Mouse (Mus musculus) left cerebral cortex, postnatal 10 days (tissue): Measurements from ENCODE around the gene Ak5. TPM values are rescaled to one million over a fixed set of nuclear protein-coding genes. Genes with fewer than 3 reads are reported as not detected.

ENCODE experiments used
- DNase-seq, 2 experiments: peaks; one replicate each; pipeline ENCODE4 v3.0.0; 2021 to 2022; ENCODE audit warnings: low spot score in 2 of 2, mixed read lengths in 1 of 2; ENCODE audit errors: extremely low spot score in 1 of 2
- intact Hi-C: fragments of 180-260 bp; cut with DNase I; formaldehyde crosslinking; loops from one replicate; pipeline ENCODE4 v1.15.1; 2025
- total RNA-seq, 2 experiments: library from RNA; stranded (reverse); gene quantifications; 2 replicates each; pipeline ENCODE4 v1.2.3; 2021

The Ak5 gene
- total RNA-seq, 2 experiments from 2014 or later = 77.3 to 88.1 TPM

GRCm38 (mm10) chr3:152578282-152579228 is 89.6 kb downstream of the Ak5 start:
- DNase-seq = no peak
- intact Hi-C loops = no loop called here

DNA sequence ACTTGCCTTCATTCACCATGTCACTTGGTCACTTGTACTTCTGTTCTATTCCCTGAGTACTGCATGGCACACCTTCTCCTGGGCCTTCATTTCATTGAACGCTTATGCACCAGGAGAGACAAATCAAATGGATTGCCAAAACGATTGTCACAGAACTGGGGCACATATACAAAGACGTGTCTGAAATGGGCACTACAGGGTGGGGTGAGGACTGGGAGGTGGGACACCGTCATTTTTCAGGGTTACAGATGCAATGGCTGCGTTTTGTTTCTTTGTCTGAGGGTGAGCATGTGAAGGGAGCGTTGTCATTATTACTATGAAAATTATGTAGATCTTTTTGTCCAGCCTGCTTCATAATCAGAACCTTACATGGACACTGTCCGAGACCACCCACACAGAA is 90.4 kb downstream of the Ak5 start:
- intact Hi-C loops = no loop called here
- no peak for DNase-seq

- intact Hi-C loops = no loop called here
- DNase-seq = no peak
Observed at GRCm38 (mm10) chr3:152577273-152577672, 90.9 kb downstream of the Ak5 start.

DNA sequence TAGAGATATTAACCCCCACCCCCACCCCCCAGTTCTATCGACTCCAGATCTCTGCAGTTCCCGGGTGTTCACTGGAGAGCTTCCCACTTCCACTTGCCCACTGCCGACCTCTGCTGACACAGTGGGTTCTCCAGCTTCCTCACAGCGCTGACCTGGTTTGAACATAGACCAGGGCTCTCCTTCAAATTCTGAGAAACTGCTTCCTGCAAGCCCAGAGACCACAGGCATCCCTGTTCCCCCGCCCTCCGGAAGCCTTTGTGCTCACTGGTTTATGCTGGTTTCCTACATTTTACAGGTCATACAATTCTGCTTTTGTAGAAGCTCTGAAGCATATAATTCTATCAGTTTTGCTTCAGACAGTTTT is 98.9 kb downstream of the Ak5 start:
- peak in 1 of 2 experiments; percentile 47 for DNase-seq
- intact Hi-C loops = no loop called here

- intact Hi-C loops = no loop called here
- no peak for DNase-seq
Observed at GRCm38 (mm10) chr3:152568455-152569241, 99.5 kb downstream of the Ak5 start.

- intact Hi-C loops = no loop called here
- DNase-seq = no peak
Observed at GRCm38 (mm10) chr3:152564516-152565113, 103.5 kb downstream of the Ak5 start.

- intact Hi-C loops = no loop called here
- DNase-seq = no peak
Observed at GRCm38 (mm10) chr3:152563833-152564232, 104.3 kb downstream of the Ak5 start.

- no peak for DNase-seq
- intact Hi-C loops = no loop called here
Observed at GRCm38 (mm10) chr3:152561708-152562107, 106.5 kb downstream of the Ak5 start.

DNA sequence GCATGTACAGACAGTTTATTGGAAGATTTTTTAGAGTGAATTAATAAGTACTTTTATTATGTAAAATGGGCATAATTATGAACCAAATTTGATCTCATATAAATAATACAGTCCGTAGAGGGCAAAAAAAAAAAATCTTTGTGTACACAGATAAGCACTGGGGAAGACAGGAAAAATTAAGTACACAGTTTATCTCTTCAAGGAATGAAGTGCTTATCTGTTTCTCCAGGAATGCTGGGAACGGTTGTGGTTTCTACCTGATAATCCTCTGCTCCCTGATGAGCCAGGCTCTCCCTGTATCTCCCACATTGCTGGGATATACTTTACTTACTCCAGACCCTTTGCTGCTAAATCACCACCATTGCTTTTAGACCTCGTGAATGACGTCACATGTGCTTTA is 108.9 kb downstream of the Ak5 start:
- no peak for DNase-seq
- intact Hi-C loops = no loop called here

- intact Hi-C loops = no loop called here
- DNase-seq = no peak
Observed at GRCm38 (mm10) chr3:152558106-152558505, 110.1 kb downstream of the Ak5 start.

- intact Hi-C loops = no loop called here
- DNase-seq = peak in 1 of 2 experiments; percentile 41
Observed at GRCm38 (mm10) chr3:152557659-152558058, 110.5 kb downstream of the Ak5 start.

GRCm38 (mm10) chr3:152556919-152557318 is 111.2 kb downstream of the Ak5 start:
- no peak for DNase-seq
- intact Hi-C loops = no loop called here

DNA sequence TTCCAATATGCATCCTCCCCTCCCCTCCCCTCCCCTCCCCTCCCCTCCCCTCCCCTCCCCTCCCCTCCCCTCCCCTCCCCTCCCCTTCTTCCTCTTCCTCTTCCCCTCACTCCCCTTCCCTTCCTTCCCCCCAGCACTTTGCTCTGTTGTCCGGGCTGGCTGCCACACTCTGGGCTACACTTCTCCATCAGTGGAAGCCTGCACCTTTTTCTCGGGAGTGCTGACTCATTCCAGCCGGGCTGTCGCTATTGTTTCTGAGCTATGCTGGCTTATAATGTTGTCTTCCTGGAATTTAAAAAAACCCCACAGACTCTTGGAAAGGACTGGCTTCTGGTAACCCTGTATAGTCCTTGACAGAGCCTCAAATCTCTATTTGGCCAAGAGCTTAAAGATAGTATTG is 111.7 kb downstream of the Ak5 start:
- intact Hi-C loops = no loop called here

DNA sequence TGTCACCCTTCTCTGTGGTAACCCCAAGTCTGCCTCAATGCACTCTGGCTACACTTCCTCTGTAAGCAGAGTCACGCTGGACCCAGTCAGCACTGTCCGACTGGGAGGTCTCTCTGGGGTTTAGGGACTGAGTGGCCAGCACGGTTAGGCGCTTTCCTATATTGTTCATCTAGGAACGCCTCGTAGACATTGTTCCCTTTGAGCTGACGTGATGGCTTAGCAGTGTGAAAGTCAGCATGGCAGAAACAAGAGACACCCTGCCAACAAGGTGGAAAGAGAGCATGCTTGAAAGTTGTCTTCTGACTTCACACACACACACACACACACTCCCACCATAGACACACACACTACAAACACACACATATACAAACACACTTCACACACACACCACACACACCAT is 112.9 kb downstream of the Ak5 start:
- intact Hi-C loops = no loop called here
- DNase-seq = no peak

More for the DNA sequence above, 111.7 kb downstream of the Ak5 start:
- peak in 1 of 2 experiments; percentile 43 for DNase-seq

DNA sequence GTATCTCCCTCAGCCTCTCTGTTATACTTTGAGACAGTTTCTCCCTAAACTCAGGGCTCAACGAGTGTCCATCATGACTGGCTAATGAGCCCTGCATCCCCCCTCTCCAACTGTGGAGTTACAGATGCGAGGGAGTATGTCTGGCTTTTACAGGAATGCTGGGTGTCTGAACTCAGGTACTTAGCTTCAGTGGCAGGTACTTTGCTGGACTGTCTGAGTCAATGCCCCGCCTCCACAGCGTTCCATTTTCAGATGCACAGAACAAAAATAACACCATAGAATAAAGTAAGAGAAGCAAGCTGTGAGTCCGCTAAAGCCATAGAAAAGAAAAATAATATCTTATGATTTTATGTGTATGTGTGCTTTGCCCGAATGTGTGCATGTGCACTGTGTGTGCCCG is 113.8 kb downstream of the Ak5 start:
- intact Hi-C loops = no loop called here
- no peak for DNase-seq

GRCm38 (mm10) chr3:152552641-152553040 is 115.5 kb downstream of the Ak5 start:
- intact Hi-C loops = no loop called here
- no peak for DNase-seq

GRCm38 (mm10) chr3:152550528-152551115 is 117.5 kb downstream of the Ak5 start:
- intact Hi-C loops = no loop called here
- DNase-seq = no peak

DNA sequence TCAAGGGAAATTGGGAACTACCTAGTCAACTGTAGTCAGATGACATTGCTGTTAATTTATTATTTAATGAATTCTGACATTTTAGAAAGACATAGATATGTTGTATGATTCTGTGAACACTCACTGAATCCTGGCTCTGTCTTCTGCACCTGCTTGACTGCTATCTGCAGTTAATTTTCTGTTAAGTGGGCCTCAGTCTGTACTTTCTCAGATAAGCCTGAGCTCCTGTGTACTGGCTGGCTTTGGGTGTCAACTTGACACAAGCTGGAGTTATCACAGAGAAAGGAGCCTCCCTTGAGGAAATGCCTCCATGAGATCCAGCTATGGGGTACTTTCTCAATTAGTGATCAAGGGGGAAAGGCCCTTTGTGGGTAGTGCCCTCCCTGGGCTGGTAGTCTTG is 118.1 kb downstream of the Ak5 start:
- DNase-seq = no peak
- intact Hi-C loops = no loop called here

GRCm38 (mm10) chr3:152544921-152545320 is 123.2 kb downstream of the Ak5 start:
- intact Hi-C loops = no loop called here
- no peak for DNase-seq
